Mouse (Mus musculus): ENCODE data around the gene AU022252. TPM values are rescaled to one million over a fixed set of nuclear protein-coding genes. Genes with fewer than 3 reads are reported as not detected.

The AU022252 gene
- total RNA-seq, 2 experiments from 2014 or later: 27.8 to 29.7 TPM

DNA sequence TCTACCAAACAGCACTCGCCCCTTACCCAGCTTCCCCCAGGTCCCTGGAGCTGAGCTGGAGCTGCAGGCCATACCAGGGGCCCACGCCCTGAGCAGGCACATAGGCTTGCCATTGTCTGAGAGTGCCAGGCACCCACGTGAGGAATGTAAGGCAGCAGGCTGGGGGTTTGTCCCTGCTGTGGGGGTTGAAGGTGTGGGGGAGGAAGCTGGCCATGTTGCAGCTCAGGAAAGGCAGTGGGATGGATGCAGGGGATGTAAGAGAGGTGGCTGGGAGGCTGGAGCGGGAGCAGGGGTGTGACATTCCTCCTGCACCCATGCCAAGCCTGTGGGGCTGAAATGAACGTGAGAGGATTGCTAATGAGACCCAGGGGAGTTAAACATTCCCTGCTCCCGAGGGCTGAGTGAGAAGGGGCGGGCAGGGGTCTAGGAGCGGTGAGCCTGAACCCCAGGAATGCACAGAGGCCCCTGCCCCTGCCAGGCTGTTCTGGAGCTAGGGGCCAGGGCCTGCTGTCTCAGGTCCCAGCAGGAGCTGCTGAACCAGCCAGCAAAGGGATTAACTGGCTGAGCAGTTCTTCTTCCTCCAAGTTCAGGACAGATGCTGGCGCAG, 21.6 kb upstream of the AU022252 start:
- H3K27ac ChIP-seq: peak overlapping the region; percentile 24; the same call in 1 of the 2 replicates
- TF ChIP-seq CTCF (IDR thresholded peaks at IDR 0.05): no peak
- no peak for DNase-seq
- no peak overlapping the region for H3K4me3 ChIP-seq
- intact Hi-C loops (cut with DNase I): no loop called here

DNA sequence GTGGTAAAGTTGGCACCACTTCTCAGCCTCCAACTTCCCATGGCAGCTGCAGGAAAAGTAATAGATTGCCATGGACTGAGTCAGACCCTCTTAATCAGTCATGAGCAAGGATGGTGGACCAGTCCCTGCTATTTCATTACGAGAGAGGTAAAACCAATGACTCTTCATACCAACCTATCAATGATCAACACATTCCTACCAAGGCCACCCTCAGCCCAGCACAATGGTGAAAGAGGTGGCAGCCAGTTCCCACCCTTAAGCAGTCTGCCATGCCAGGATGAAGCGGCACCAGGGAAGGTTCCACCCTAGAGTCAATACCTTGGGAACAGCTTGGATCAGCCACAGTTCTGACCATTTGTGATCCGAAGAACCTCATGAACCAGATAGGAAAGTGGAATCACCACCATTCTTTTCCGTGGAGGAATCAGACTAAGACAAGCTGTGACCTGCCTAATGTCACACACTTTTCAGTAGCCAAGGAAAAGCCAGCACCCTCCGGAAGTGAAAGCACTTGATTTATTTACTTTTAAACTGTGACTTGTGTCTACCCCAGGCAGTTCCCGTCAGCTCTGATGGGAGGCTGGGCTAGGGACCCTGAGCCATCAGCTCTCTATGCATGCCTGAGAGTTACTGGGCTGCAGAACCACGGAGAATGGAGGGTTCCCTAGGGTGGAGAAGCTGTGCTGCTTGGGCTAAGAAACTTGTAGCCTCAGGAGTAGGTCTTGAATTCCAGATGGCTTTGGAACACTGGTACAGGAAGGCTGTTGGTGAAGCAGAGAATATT, 19.7 kb upstream of the AU022252 start:
- no peak for TF ChIP-seq CTCF (IDR thresholded peaks at IDR 0.05)
- intact Hi-C loops (cut with DNase I): no loop called here
- no peak overlapping the region for H3K4me3 ChIP-seq
- H3K27ac ChIP-seq: no peak overlapping the region
- DNase-seq: no peak

DNA sequence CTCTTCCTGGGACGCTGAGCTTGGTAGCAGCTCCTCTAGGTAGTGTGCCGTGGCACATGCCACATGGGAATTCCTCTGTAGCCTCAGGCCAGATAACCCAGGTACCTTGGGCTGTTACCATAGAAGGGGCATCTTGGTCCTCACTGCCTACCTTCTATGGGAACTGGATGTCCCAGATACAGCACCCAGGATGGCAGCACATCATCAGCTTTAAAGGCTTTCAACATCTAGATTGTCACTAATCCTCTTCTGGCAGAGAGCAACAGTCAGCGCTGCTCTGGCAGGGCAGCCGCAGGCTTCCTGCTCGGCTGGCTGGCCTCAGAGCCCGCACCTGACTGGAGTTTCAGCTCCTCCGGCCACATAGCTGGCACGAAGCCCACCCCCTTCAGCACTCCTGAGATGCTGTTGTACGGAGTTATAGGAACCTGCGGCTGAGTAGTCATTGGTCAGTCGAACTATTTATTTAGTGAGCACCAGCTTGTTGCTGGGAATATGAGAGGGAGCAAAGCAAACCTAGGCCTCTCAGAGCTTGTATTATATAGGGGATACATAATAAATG, 16.0 kb upstream of the AU022252 start:
- intact Hi-C loops (cut with DNase I): loop anchor here (5.0 kb wide), 3 partner anchors 44 to 419 kb away; partner anchors contain the start of gene Ybx1
- no peak for DNase-seq
- H3K27ac ChIP-seq: peak overlapping the region; percentile 83

DNA sequence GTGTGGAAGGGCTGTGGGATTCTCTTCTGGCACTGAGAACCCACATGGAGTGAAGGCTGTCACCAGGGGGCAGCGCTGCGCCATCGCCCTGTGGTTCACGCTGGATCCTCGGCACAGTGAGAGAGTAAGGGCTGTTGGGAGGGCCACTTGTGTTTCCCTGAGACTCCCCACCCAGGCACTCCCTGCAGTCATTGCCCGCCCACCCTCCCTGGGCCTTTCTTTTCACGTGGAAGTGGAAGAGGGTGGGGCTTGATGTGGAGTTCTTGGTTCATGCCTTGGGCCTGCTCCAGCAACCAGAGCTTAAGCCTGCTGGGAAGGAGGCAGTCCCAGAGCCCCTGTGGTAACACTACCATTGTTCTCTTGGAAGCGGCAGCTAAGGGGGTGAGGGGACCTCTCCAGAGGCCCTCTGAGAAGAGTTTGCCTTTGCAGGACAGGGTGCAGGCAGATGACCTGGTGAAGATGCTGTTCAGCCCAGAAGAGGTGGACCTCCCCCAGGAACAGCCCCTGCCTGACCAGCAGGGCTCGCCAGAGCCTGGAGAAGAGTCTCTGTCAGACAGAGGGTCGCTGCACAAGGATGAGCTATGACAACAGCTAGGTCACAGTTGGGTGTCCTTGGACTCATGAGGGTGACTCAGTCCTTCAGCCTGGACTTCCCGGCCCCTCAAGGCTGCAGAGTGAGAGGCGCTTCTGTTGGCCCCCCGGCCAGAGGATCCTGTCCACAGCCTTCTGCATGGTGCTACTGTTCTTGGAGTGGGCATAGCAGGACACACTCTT, 15.1 kb upstream of the AU022252 start:
- intact Hi-C loops (cut with DNase I): loop anchor here (2.0 to 5.0 kb wide), 4 partner anchors 45 to 420 kb away; partner anchors contain the start of gene Ybx1
- peak; percentile 84 for DNase-seq
- peak overlapping the region; percentile 83 for H3K27ac ChIP-seq
- TF ChIP-seq CTCF (IDR thresholded peaks at IDR 0.05): peak; percentile 88
- peak overlapping the region; percentile 37 for H3K4me3 ChIP-seq

More for the DNA sequence above, 16.0 kb upstream of the AU022252 start:
- H3K4me3 ChIP-seq: no peak overlapping the region; the same call in 1 of the 2 replicates
- no peak for TF ChIP-seq CTCF (IDR thresholded peaks at IDR 0.05)

DNA sequence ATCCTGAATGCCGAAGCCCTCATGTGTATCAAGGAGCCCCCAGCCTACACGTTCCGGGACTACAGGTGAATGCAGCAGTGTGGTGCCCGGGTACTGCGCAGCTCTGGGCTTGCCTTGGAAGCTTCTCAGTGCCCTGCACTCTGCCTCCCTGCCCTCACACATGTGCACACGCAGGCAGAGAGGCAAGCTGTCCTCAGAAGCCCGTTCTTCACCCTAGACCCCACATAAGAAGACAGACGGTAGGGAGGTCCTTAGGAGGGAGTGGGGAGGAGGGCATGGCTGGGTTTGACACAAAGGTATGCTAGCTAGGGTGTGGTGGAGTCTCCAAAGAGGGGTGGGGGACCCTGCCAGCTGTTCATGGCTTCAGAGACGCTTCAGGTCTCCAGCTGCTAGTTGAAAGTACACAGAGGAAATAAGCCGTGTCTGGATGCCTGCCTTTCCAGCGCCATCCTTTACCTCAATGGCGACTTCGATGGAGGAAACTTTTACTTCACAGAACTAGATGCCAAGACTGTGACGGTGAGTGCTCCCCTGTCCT, 14.2 kb upstream of the AU022252 start:
- TF ChIP-seq CTCF (IDR thresholded peaks at IDR 0.05): no peak

DNA sequence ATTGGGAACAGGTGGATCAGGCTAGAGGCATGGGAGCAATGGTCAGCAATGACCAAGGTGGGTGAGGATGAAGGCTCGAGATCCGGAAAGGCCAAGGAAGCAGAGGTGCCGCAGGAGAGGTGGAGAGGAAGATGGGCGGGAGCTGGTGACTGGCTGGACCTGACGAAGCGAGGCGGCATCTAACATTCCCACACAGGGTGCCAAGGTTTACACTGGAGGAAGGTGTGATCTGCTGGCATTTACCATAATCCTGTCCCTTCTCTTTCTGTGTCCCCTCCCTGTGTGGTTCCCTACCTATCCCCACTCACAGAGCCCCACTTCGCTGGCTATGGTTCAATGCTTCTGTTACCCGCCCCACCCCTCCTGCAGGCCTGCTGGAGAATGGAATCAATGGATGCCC, 13.4 kb upstream of the AU022252 start:
- H3K27ac ChIP-seq: peak overlapping the region; percentile 36; the same call in 1 of the 2 replicates
- no peak for TF ChIP-seq CTCF (IDR thresholded peaks at IDR 0.05)
- intact Hi-C loops (cut with DNase I): loop anchor here (2.0 to 5.0 kb wide), 4 partner anchors 46 to 421 kb away; partner anchors contain the start of gene Ybx1

More for the DNA sequence above, 14.2 kb upstream of the AU022252 start:
- DNase-seq: no peak
- peak overlapping the region; percentile 83 for H3K27ac ChIP-seq
- intact Hi-C loops (cut with DNase I): loop anchor here (2.0 to 5.0 kb wide), 4 partner anchors 46 to 421 kb away; partner anchors contain the start of gene Ybx1
- no peak overlapping the region for H3K4me3 ChIP-seq

DNA sequence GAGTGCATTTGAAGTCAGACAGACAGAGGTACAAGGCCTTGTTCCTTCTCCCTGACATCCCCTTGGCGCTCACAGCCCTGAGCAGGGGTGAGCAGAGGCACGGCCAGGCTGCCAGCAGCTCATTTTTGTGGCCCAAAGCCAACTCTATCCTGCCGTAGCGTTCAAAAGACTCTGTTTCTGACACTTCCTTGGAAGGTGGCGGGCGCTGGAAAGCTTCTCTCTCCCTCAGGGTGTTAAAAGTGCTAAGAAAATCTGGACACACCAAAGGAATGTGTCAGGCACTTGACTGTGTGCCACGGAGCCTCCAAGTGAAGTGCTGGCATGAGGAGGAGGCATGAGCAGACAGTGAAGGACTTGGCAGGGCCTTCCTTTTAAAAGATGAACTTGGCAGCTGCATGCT, 13.0 kb upstream of the AU022252 start:
- TF ChIP-seq CTCF (IDR thresholded peaks at IDR 0.05): no peak
- H3K27ac ChIP-seq: peak overlapping the region; percentile 36; the same call in 1 of the 2 replicates
- peak; percentile 50 for DNase-seq
- intact Hi-C loops (cut with DNase I): loop anchor here (5.0 kb wide), 3 partner anchors 47 to 422 kb away; partner anchors contain the start of gene Ybx1
- H3K4me3 ChIP-seq: no peak overlapping the region

More for the DNA sequence above, 13.4 kb upstream of the AU022252 start:
- H3K4me3 ChIP-seq: no peak overlapping the region
- DNase-seq: no peak

DNA sequence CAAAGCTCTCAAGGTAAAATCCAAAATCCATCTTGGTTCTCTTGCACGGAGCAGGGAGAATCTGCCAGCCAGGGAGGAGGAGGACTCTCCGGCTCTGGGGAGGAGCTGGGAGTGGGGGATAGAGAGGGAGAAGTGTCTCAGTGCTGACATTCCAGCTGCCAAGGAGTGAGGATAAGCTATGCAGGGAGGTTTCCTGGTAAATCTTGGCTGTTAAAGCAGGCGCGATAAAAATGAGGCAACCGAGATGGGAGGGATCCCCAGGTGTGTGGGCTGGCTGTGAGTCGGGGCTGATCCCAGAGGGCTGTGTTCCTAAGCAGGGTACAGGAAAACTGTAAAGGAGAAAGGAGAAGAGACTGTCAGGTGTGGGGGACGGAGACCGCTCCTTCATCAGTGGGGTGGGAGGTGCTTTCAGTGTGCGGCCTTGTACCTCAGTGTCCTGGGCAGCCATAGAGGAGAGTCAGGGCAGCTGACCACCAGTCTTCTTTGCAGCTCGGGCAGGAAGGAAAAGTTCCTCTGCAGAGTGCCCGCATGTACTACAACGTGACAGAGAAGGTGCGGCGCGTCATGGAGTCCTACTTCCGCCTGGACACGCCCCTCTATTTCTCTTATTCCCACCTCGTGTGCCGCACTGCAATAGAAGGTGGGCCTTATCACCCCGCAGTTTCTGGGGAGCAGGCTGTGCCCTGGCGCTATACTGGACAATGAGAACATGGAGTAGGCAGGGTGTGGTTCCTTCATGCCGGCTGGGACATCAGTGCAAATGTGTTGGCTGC, 12.1 kb upstream of the AU022252 start:
- no peak for TF ChIP-seq CTCF (IDR thresholded peaks at IDR 0.05)
- intact Hi-C loops (cut with DNase I): loop anchor here (5.0 kb wide), 3 partner anchors 48 to 423 kb away; partner anchors contain the start of gene Ybx1
- no peak for DNase-seq
- Histone ChIP-seq H3K4me3 (no peak overlapping the region), H3K27ac (no peak overlapping the region)

DNA sequence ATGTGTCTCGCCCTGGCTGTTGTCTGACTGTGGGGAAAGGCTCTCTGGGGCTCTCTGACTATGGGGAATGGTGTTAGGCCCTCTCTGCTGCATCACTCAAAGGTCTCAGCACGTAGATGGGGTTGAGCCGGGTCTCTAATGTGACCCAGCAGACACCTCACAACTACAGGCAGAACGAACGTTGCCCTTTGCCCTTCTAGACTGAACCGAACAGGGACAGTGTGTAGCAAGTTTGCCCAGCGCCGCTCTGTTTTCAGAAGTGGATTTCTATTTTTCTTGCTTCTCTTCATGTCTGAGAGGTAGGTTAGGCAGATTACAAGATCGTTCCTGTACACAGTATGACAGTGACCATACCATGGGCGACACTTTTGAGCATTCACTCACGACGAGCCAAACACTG, 10.1 kb upstream of the AU022252 start:
- intact Hi-C loops (cut with DNase I): no loop called here
- H3K27ac ChIP-seq: no peak overlapping the region
- no peak for DNase-seq
- H3K4me3 ChIP-seq: no peak overlapping the region
- no peak for TF ChIP-seq CTCF (IDR thresholded peaks at IDR 0.05)

DNA sequence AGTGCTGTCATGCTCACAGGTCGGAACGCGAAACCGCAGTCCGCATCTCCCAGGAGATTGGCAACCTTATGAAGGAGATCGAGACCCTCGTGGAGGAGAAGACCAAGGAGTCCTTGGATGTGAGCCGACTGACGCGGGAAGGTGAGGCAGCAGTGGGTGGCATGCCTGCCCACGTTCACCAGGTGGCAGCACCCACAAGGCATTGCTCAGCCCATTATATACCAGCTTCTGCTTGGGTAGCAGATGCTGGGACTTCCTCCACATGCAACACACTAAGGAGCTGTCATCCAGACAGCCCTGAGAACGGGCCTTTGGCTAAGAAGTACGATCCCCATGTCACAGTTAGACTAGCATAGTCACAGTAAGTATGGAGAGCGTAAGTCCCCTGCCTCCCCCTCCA, 9.2 kb upstream of the AU022252 start:
- TF ChIP-seq CTCF (IDR thresholded peaks at IDR 0.05): peak; percentile 62
- DNase-seq: peak; percentile 35
- Histone ChIP-seq H3K4me3 (no peak overlapping the region), H3K27ac (no peak overlapping the region)
- intact Hi-C loops (cut with DNase I): no loop called here

DNA sequence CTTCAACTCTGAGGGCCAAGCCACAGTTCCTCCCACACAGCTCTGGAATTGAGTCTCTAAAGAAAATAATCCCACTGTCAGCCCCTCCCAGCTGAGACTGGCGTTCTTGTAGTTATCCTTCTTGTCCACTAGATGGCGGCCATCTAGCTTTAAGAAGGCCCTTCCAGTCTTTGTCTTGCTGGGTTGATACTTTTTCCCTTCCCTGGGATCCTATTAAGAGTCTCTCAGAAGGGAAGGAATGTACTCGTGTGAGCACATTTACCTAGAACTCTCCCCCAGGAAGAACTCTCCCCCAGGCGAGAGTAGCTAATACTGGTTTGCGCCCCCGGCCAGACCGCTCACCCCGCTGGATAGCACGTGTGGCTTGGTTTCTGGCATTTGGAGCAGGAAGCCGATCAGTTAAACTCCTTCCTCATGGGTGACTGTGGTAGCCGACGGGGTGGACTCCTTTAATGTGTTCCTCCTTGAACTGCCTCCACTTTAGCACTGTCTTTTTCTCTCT, 6.7 kb upstream of the AU022252 start:
- intact Hi-C loops (cut with DNase I): loop anchor here (5.0 to 10.0 kb wide), 2 partner anchors 183 to 896 kb away; partner anchors contain the start of genes Ppcs and Zmynd12
- H3K27ac ChIP-seq: peak overlapping the region; percentile 80
- TF ChIP-seq CTCF (IDR thresholded peaks at IDR 0.05): peak; percentile 90

More for the DNA sequence above, 6.7 kb upstream of the AU022252 start:
- H3K4me3 ChIP-seq: peak overlapping the region; percentile 45
- DNase-seq: no peak
